15 mouse cellular contexts compared by ENCODE assay signal in genomic region chr13:93582526-93582925, GRCm38 (mm10). TPM values are rescaled to one million over a fixed set of nuclear protein-coding genes. Genes with fewer than 3 reads are reported as not detected.
DNase-seq lines count a peak whose midpoint lies in the region; TF ChIP-seq lines count a peak whose summit lies in the region.
"Not testable (repeated sequence)": the region's sequence is repeated elsewhere in the genome, so short reads cannot be mapped to it uniquely, and the experiment has no call there.
"Had no signal": no experiment of that assay in that cellular context is flagged by ENCODE, and none has a peak within 500 bp of the region (broad histone marks: within the 10 kb centered on the region; RNA-seq: fewer than 3 reads in every experiment).

No protein-coding gene starts in this region.

- not testable (repeated sequence) for H3K4me3 ChIP-seq in MEL (ENCODE audit: control insufficient read depth in 1 of 2, insufficient read depth in 1 of 2, low read depth in 2 of 2, low read length in 2 of 2)

- H3K79me2 ChIP-seq in MEL (ENCODE audit: control insufficient read depth, insufficient read depth, low read length, poor library complexity): not testable (repeated sequence)

- TF ChIP-seq EP300 in MEL (IDR thresholded peaks at IDR 0.05; ENCODE audit: low read depth in 1 of 2, low read length in 2 of 2): 0 out of 4 replicates have a peak, but pooled peaks of 1 of the 2 experiments have one; percentile 13

- TF ChIP-seq CTCF in MEL (IDR thresholded peaks at IDR 0.05 in 2 of 3, conservative IDR thresholded peaks at IDR 0.05 in 1 of 3; ENCODE audit: control insufficient read depth in 1 of 3, insufficient read depth in 1 of 3, low read depth in 2 of 3, low read length in 3 of 3, poor library complexity in 1 of 3, severe bottlenecking in 1 of 3): not testable (repeated sequence)

- H3K36me3 ChIP-seq in MEL (ENCODE audit: control insufficient read depth in 1 of 2, insufficient read depth in 2 of 2, low read length in 2 of 2); splenic B cell, adult 2 months (ENCODE audit: control insufficient read depth, insufficient read depth, low read length, poor library complexity, severe bottlenecking): not testable (repeated sequence)

- H3K9me3 ChIP-seq in MEL (replicated peaks; ENCODE audit: insufficient read depth, low read length): not testable (repeated sequence)

- peak; percentile 34 for DNase-seq in 416B (ENCODE audit: low read depth)
- peak; percentile 3 to 5 for DNase-seq in B cell, adult 2 months
- peak; percentile 69 for DNase-seq in MEL (ENCODE audit: low read depth, low spot score)
- peak; percentile 24 for DNase-seq in R1 (ENCODE audit: low read depth, low spot score)
- peak; percentile 34 for DNase-seq in heart, adult 11 months
- peak; percentile 6 for DNase-seq in splenic B cell, adult 2 months (ENCODE audit: low read depth, low spot score)

- not testable (repeated sequence) for TF ChIP-seq RAD21 in MEL (IDR thresholded peaks at IDR 0.05; ENCODE audit: low read depth, low read length)

- H3K4me1 ChIP-seq in MEL (ENCODE audit: control insufficient read depth in 1 of 2, insufficient read depth in 2 of 2, low read length in 2 of 2): not testable (repeated sequence)

- H3K9ac ChIP-seq in MEL (ENCODE audit: control insufficient read depth, low read depth, low read length, poor library complexity, severe bottlenecking): not testable (repeated sequence)

- not testable (repeated sequence) for TF ChIP-seq POLR2A in MEL (IDR thresholded peaks at IDR 0.05; ENCODE audit: control insufficient read depth in 1 of 2, insufficient read depth in 1 of 2, low read depth in 1 of 2, low read length in 2 of 2, poor library complexity in 1 of 2)

- not testable (repeated sequence) for H3K27ac ChIP-seq in MEL (ENCODE audit: control insufficient read depth, low read depth, low read length)

- H3K27me3 ChIP-seq in MEL (ENCODE audit: control insufficient read depth in 1 of 2, insufficient read depth in 2 of 2, low read length in 2 of 2); splenic B cell, adult 2 months (ENCODE audit: control insufficient read depth, insufficient read depth, low read length, poor library complexity, severe bottlenecking): not testable (repeated sequence)

TF ChIP-seq in MEL, 35 proteins besides CTCF, POLR2A, EP300 and RAD21:
- 0 out of 2 replicates have a peak, but pooled peaks have one; percentile 6 for TF ChIP-seq TAL1 (IDR thresholded peaks at IDR 0.05; ENCODE audit: low read length)
TF ChIP-seq in MEL: peak in this region for 1; not testable (repeated sequence) for 34.

RNA-seq across cellular contexts. Expression of gene Bhmt, which starts 55.2 kb away (rescaled TPM):
- total RNA-seq in MEL (2012; rRNA removed): 0.07 TPM in 1 of 2 replicates, not detected in the other
- not detected for polyA plus RNA-seq in MEL (2012; ENCODE audit: insufficient read depth in 1 of 2, insufficient read length in 2 of 2, low read depth in 1 of 2, low replicate concordance in 2 of 2, missing spikeins in 1 of 2)
- total RNA-seq: forebrain, postnatal 0 days had no signal
- polyA plus RNA-seq: C2C12; cerebellum, adult 2 months; embryonic facial prominence, embryonic 10.5 days; embryonic facial prominence, embryonic 12.5 days; embryonic facial prominence, embryonic 14.5 days; forebrain, embryonic 11.5 days; G1E; Patski had no signal

Comparison
In these comparisons a context has a peak if more than half of its experiments do, and no peak if none do; other contexts are left out.
1. DNase-seq: peak in every context shown above with its lines; median percentile 69 in MEL; 34 in 416B; 34 in heart, adult 11 months; 24 in R1; 6 in splenic B cell, adult 2 months; 4 in B cell, adult 2 months.